Mouse (Mus musculus) kidney, adult 18-20 months (tissue): Measurements from ENCODE around the gene Tspan4.

Experiments used
- DNase-seq: peaks from one replicate; pipeline ENCODE4 v3.0.0; 2021

The Tspan4 gene

DNA sequence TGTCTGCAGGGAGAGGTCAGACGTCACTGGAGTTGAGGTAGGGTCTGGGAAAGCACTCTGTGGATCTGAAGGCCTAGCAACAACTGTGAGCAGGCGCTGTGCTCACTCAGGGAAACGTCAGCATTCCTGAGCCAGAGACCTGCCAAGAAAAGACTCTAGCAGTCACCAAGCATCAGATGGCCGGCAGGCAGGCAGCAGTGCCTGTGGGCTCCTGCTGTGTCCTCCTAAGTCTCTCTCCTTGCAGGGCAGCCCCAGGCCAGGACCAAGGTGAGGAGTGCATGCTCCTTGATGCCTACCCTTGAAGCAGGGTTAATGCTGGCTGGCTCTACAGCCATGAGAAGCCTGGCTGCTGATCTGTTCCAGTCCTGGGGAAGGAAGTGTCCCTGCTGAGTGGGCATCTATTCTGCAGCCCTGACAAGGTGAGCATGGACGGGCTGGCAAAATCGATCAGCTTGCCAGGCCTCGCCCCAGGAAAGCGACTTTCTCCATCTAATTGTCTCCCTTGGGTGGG, 35.7 kb downstream of the Tspan4 start:
- no peak for DNase-seq

DNA sequence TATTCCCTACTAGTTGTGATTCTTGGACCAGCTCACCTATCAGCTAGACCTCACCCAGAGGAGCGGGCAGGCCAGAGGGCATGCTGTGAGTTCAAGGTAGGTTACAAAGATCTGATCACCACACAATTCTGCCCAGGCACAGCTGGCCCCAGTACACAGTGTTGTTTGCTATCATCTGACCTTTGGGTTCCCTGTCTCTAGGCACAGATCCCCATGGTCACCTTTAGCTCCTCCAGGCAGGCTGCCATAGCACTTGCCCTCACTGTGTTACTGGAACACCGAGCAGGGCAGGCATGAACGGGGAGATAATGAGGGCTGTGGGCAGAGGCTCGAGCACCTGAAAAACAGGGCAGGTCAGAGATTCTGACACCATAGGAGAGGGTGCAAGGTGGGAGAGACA, 42.6 kb downstream of the Tspan4 start:
- no peak for DNase-seq

DNA sequence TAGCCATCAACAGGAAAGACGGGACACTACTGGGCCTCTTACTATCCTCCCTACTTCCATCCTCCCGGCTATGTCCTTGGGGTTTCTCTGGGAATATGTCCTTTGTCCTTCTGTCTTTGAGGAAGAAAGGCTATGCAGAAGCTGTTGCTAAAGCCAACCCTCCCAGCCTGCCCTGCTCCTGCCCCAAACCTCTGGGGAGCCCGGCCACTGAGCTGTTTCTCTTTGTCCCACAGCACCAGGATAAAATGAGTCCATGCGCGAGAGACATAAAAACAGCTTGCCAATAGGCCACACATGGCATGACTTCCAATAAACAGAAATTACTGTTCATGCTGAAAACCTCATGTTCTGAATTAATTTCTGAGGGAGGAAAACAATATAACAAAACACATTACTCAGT, 43.3 kb downstream of the Tspan4 start:
- DNase-seq: no peak

DNA sequence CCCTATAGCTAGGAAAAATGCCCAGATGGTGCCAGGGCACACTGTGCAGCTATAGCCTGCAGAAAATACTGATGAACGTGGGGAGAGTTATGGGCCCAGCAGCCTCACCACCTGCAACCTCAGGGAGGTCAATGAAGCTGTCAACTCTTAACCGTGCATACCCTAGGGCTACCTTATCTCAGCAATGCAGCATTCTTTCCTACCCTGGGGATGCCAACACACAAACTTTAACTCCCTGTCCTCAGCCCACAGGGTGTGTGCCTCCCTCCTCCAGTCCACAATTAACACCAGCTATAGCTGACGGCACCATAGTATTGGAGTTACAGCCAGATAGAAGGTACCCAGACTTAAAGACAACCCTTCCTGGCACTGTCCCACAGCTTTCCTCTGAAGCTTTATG, 43.9 kb downstream of the Tspan4 start:
- no peak for DNase-seq

DNA sequence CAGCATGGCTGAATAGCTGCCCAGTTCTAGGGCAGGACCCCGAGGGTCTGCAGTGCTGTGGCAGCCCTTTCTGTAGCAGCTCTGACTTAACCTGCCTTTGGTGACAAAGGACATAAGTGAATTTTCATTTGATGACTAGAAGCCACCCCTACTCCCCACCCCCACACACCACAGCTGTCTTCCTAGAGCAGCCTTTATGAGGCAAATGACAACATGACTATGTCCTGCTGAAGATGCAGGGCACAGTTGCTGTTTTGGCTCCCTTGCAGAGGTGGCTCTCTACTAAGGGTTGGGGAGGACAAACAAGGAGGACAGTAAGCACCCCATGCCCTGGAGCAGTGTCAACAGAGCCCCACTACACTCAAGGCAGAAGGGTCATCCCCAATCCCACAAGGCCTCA, 44.8 kb downstream of the Tspan4 start:
- no peak for DNase-seq

DNA sequence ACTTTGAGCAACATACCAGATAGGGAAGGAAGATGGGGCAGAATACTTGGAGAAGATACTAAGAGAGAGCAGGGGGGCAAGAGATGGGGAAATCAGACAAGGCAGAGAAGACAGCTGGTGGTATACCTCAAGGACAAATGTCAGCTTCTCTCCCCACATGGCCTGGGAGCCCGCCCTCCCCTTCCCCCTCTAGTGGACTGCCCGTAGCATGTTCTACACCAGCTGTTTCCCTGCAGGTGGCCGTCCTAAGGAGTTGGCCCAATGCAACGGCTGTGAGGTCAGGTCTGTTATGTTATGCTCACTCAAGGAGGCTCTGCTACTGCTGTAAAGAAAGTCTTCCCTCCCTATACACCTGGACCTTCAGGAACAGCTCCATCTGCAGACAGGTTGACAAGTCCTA, 48.0 kb downstream of the Tspan4 start:
- DNase-seq: no peak

DNA sequence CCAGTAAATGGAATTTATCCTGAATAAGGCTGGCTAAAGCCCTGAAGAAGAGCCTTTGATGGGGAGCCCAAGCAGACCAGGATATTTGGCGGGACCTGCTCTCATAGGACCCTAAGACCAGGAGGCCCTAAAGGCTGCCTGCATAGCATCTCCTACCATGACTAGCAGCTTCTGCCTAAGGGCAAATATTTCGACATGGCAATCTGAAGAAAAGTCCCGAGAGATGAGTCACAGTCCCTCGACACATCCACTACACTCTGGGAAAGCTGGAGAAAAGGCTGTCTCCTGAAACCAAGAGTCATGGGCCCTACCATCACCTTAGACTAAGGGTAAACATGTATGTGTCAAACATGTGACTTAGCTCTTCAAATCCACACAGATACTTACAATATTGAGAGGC, 49.2 kb downstream of the Tspan4 start:
- no peak for DNase-seq

DNA sequence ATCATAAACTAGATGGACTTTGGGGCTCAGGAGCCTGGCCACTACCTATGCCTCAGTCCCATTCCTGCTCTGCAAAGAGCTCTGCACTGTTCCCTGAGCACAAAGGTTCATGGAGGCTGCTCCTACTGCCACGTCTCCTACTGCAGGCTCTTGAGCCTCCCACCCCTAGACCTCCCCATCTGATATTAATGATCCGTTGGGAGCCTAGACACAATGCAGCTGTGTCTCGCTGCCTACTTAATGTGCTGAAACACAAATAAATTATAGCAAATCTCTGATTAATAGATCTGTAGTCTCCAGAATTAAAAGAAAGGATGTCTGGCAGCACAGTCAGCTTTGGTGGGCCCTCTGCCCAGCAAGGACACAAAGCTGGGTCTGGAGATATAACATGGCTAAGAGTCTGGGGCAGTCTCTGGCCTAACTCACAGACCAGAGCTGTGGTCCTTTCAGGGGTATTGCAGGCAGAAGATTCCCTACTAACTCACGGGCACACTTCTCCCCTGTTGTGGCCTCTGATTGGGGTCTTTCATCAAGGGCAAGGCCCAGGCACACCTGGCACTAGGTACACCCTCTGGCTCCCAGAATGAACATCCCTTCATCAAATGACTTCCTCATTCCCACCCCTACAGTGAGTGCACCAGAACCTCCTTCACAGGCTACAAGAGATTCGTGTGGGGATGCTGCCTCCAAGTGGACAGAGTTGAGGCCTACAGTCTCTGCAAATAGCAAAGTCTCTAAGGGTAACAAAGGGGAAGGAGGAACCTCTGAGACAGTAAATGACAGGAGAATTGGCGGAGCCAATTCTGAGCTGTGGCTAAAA, 49.9 kb downstream of the Tspan4 start:
- peak; percentile 80 for DNase-seq

DNA sequence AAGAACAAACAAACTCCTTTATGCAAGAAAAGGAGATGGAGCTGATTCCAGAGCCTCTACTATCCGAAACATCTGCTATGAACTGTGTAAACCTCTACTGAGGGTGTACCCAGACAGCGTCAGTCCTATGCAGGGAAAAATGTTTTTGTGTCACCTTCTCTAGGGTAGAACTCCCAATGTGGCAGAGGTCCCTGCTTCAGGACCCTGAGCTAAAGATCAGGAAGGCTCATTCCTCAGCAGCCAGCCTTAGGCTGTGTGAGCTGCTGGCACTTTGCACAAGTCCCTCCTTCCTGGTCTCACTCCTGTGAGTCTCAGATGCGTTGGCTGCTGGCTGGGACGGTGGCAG, 50.5 kb downstream of the Tspan4 start:
- no peak for DNase-seq

- DNase-seq: no peak
These were observed 60.5 kb downstream of the Tspan4 start for GRCm38 (mm10) chr7:141535570-141535969.

DNA sequence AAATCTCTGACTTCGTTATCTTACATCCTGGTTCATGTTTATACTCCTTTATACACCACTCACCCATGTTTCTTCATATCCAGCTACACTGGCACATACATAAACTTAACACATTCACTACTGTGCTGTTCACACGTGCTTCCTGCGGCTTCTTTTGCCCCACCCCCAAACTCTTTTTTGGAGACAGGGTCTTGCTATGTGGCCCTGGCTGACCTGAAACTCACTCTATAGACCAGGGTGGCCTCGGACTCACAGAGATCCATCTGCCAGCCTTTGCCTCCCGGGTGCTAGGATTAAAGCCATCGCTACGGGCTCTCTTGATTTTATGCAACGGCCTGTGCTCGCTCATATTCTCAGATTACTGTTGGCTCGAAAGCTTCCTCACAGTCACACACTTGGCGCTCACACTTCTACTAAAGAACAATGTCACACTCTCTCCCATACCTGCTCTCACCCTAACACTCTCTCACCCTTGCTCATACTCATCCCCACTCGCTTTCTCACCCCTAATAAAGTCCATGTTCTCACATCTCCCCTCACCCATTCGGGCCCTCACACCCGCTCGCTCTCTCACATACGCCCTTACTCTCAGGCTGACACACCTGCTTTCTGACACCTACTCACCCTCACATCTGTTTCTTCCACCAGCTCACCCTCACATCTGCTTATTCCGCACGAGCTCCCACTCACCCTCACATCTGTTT, 64.0 kb downstream of the Tspan4 start:
- no peak for DNase-seq

DNA sequence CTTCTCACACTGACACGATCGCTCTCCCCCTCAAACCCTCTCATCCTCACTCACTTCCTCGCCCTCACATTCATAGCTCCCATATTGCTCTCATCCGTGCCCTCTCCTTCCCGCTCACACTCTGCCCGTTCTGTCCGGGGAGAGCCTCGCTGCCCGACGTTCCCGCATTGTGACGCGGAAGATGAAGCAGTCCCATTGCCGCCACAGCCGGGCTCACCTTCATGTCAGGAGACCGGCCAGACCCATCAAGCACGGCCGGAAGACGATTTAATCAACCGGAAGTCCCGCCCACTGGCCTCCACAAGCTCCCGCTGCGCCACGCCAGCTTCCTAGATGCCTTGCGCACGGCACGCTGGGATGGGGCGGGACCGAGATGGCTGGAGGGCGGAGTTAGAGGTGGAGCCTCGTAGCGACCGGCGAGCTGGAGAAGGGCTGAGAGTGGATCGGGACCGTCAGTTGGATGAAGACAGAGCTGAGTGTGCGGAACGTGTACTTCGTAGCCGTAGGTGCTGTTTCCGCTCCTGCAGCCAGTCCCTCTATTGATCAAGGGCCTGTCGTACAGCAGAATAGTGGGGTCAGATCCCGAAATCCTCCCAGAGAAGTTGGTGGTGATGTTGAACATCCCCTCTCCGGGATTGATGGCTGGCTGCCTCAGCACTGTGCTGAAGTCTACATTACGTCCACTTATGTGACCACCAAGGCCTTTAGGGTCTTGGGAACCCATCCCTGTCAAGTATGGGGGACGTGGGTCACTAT, 64.7 kb downstream of the Tspan4 start, which contains the start of gene Chid1:
Chid1 (minus strand) TSS at position 302 of the 756 bp plus-strand sequence.
- DNase-seq: peak; percentile 99

DNA sequence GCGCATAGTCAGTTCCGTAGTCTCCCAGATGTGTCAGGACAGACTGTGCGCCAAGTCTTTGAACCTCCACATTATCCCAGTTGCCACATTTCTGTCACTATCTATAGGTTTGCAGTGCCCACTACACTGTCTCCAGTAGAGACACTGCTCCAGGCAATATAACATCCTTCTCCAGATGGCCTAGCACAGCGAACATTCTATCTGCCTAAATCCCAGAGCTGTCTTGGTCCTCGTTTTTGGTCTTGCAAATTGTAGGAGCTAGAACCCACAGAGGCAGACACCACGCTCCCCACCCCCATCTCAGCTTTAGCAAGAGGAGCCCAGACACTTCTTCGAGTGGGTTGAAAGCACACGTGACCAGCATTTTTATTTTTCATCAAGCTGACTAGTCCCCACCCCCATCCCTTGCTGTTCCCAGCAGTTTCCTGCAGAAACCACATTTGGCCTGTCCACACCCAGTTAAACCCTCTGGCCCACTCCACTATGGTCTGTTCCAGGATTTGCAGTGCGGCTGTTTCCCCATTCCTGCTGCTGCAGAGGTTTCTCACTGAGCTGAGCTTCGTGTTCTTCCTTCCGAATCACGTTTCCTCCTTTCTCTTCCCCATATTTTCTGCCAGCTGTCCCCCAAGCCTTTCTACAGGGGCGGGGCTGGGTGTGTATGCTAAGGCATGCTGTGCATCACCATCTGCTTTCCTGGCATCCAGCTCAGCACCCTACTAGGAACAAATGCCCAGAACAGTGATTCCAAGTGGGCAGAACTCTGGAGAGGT, 65.5 kb downstream of the Tspan4 start:
- DNase-seq: no peak

GRCm38 (mm10) chr7:141541681-141542080, 66.6 kb downstream of the Tspan4 start:
- DNase-seq: no peak

- no peak for DNase-seq
These were observed 67.5 kb downstream of the Tspan4 start for GRCm38 (mm10) chr7:141542588-141542987.
